Mouse (Mus musculus): ENCODE results near the gene Dhx30. TPM values are rescaled to one million over a fixed set of nuclear protein-coding genes. Genes with fewer than 3 reads are reported as not detected.
A peak's percentile ranks its signal among the peaks of the same experiment; 100 is the strongest.
"Not testable (repeated sequence)": the region's sequence is repeated elsewhere in the genome, so short reads cannot be mapped to it uniquely, and the experiment has no call there.

Gene Dhx30
- polyA plus RNA-seq, 1 experiment from 2014 or later: 200 TPM

- Histone ChIP-seq H3K27ac (peak overlapping the region; percentile 91), H3K27me3 (replicated peaks) (no peaks in the 10 kb centered on the region), H3K9me3 (no peaks in the 10 kb centered on the region), H3K4me1 (peaks cover 21% of the 10 kb centered on the region), H3K4me3 (peak overlapping the region; percentile 91), H3K36me3 (peaks cover 9% of the 10 kb centered on the region), H3K9ac (peak overlapping the region; percentile 94), H3K4me2 (replicated peaks) (peak overlapping the region; percentile 68)
- no peak for ATAC-seq (ENCODE audit: low FRiP score, low read depth)
- 33% methylated on average over 10 of the region's 10 CpGs for WGBS
Observed at GRCm38 (mm10) chr9:110130896-110131524, 13.4 kb upstream of the Dhx30 start.

- H3K27ac ChIP-seq; H3K9ac ChIP-seq; H3K9me3 ChIP-seq; H3K36me3 ChIP-seq; H3K27me3 ChIP-seq (replicated peaks); ATAC-seq (ENCODE audit: low FRiP score, low read depth); H3K4me1 ChIP-seq; H3K4me2 ChIP-seq (replicated peaks); H3K4me3 ChIP-seq: not testable (repeated sequence)
- WGBS: 46% methylated on average over 2 of the region's 2 CpGs
Observed at GRCm38 (mm10) chr9:110124008-110124540, 6.4 kb upstream of the Dhx30 start.

DNA sequence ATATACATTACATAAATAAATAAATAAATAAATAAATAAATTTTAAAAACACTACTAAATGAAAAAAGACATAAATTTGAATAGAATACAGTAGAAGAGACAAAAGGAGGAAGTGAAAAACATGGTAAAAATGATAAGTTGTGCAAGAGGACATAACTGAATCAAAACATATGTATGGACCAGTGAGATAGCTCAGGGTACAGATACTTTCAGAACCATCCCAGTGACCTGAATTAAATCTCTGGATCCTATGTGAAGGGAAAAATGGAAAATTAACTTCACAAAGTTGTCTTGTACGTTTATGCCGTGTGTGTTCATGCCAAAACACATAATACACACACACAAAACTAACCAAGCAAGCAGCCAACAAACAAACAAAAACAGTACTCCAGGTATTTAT lies 5.7 kb upstream of the Dhx30 start:
- no peaks in the 10 kb centered on the region for H3K36me3 ChIP-seq
- H3K9me3 ChIP-seq: no peaks in the 10 kb centered on the region
- H3K27ac ChIP-seq: no peak overlapping the region
- 87% methylated on average over 2 of the region's 2 CpGs for WGBS
- H3K4me1 ChIP-seq: peaks cover 5% of the 10 kb centered on the region
- H3K9ac ChIP-seq: no peak overlapping the region
- ATAC-seq (ENCODE audit: low FRiP score, low read depth): no peak
- no peaks in the 10 kb centered on the region for H3K27me3 ChIP-seq (replicated peaks)
- no peak overlapping the region for H3K4me2 ChIP-seq (replicated peaks)
- H3K4me3 ChIP-seq: no peak overlapping the region

DNA sequence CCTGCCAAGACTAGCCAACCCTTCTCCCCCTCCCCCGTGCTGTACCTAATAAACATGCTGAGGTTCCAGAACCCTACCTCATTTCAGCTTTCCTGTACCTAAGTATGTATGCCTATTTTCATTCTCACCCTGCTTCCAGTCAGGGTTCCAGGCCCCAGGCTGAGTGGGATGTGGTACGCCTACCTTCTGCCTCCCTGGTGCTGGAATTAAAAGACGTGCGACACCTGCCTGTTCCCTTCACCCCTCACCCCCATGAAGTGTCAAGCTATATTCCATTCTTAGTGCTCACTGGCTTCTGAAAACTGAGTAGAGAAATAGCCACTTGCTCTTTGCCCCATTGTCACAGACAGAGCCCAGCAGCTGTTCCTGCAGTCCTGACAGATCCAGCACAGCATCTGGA lies 3.8 kb upstream of the Dhx30 start:
- Histone ChIP-seq H3K36me3 (no peaks in the 10 kb centered on the region), H3K4me1 (peaks cover 8% of the 10 kb centered on the region), H3K27ac (no peak overlapping the region), H3K9ac (no peak overlapping the region), H3K4me2 (replicated peaks) (no peak overlapping the region), H3K27me3 (replicated peaks) (no peaks in the 10 kb centered on the region), H3K9me3 (no peaks in the 10 kb centered on the region), H3K4me3 (no peak overlapping the region)
- ATAC-seq (ENCODE audit: low FRiP score, low read depth): no peak
- WGBS: 81% methylated on average over 4 of the region's 4 CpGs

- peak overlapping the region; percentile 81 for H3K4me2 ChIP-seq (replicated peaks)
- H3K4me1 ChIP-seq: peaks cover 14% of the 10 kb centered on the region
- peak overlapping the region; percentile 84 for H3K4me3 ChIP-seq
- H3K27ac ChIP-seq: no peak overlapping the region
- WGBS: 61% methylated on average over 1 of the region's 1 CpGs
- ATAC-seq (ENCODE audit: low FRiP score, low read depth): no peak
- H3K9me3 ChIP-seq: no peaks in the 10 kb centered on the region
- H3K36me3 ChIP-seq: peaks cover 9% of the 10 kb centered on the region
- H3K27me3 ChIP-seq (replicated peaks): no peaks in the 10 kb centered on the region
- peak overlapping the region; percentile 94 for H3K9ac ChIP-seq
Observed at GRCm38 (mm10) chr9:110118249-110118648, 619 bp upstream of the Dhx30 start.

DNA sequence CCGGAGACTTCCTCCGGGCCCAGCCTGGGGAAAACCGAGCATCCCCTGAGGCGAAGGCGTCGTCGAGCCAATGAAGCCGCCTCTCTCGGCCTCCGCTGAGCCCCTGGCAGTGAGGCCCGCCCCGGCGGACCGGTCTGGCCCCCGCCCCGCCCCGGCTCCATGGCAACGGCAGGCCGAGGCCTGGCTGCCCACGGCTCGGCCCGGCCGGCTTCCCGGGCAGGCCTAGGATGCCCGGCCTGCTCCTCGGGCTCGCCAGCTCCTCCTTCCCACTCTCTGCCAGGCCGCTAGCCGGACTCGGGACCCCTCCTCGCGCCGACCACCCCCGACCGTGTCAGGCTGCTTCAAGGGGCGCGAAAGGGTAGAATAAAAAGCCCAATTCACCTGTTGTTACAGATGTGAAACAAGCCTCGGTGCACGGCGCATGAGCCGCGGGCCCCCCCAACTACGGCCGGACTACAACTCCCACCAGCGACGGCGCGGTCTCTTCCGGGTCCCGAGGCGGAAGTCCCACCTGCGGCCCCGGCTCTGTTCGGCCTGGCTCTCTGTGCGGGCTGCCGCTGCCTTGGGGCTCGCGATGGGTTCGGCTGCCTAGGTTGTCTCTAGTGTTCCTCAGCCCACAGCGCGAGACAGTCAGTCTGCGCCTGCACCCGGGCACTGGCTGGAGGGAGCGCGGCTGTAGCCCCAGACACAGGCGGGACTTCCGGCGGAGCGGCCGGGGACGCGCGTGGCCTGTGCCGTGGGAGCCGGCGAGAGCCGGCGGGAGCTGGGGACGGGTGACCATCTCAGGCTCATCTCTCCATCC lies 452 bp downstream of the Dhx30 start, which contains the start of gene Smarcc1:
TSS of gene Smarcc1 (plus strand) at position 732 of the 802 bp plus-strand sequence.
- peak; percentile 97 for ATAC-seq (ENCODE audit: low FRiP score, low read depth)
- peak within 1 kb of the TSS; percentile 81 for H3K4me2 ChIP-seq (replicated peaks)
- H3K9me3 ChIP-seq: no peaks in the 10 kb centered on the region
- peaks cover 14% of the 10 kb centered on the region for H3K4me1 ChIP-seq
- WGBS: under 1% methylated on average over 79 of the region's 79 CpGs
- H3K4me3 ChIP-seq: peak within 1 kb of the TSS; percentile 84
- H3K36me3 ChIP-seq: peaks cover 20% of the 10 kb centered on the region
- no peaks in the 10 kb centered on the region for H3K27me3 ChIP-seq (replicated peaks)
- H3K9ac ChIP-seq: peak within 1 kb of the TSS; percentile 94
- H3K27ac ChIP-seq: peak within 1 kb of the TSS; percentile 95

DNA sequence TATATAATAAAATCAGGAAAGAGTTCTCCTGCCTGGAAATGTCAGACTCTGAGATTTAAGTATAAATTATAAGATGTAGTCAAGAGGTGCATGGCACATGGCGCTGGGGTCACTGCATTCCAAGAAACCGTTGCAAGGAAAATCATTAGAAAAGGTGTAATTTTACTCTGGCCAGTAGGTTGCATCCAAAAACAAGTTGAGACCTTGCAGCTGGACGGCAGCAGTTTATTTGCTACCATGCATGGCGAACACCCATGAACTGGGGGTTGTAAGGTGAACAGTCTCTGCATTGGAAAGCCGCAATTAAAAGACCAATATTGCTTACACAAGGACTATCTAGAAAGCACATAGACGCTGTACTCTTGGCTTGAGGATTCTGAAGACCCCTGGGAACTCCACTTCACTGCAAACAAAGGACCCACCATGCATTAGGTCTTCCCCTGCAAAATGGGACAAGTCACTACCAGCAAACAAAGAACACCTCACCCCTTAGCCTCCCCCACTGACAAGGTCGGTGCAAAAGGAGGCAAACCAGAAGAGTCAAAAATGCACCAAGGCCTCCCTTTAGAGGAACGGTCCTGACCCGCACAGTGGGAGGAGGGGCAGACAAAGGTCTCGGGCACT lies 1.2 kb downstream of the Dhx30 start:
- no peak for ATAC-seq (ENCODE audit: low FRiP score, low read depth)
- H3K9ac ChIP-seq: peak overlapping the region; percentile 94
- peaks cover 14% of the 10 kb centered on the region for H3K4me1 ChIP-seq
- H3K27me3 ChIP-seq (replicated peaks): no peaks in the 10 kb centered on the region
- peak overlapping the region; percentile 84 for H3K4me3 ChIP-seq
- H3K9me3 ChIP-seq: no peaks in the 10 kb centered on the region
- 8% methylated on average over 10 of the region's 10 CpGs for WGBS
- peak overlapping the region; percentile 81 for H3K4me2 ChIP-seq (replicated peaks)
- peak overlapping the region; percentile 95 for H3K27ac ChIP-seq
- H3K36me3 ChIP-seq: peaks cover 27% of the 10 kb centered on the region

DNA sequence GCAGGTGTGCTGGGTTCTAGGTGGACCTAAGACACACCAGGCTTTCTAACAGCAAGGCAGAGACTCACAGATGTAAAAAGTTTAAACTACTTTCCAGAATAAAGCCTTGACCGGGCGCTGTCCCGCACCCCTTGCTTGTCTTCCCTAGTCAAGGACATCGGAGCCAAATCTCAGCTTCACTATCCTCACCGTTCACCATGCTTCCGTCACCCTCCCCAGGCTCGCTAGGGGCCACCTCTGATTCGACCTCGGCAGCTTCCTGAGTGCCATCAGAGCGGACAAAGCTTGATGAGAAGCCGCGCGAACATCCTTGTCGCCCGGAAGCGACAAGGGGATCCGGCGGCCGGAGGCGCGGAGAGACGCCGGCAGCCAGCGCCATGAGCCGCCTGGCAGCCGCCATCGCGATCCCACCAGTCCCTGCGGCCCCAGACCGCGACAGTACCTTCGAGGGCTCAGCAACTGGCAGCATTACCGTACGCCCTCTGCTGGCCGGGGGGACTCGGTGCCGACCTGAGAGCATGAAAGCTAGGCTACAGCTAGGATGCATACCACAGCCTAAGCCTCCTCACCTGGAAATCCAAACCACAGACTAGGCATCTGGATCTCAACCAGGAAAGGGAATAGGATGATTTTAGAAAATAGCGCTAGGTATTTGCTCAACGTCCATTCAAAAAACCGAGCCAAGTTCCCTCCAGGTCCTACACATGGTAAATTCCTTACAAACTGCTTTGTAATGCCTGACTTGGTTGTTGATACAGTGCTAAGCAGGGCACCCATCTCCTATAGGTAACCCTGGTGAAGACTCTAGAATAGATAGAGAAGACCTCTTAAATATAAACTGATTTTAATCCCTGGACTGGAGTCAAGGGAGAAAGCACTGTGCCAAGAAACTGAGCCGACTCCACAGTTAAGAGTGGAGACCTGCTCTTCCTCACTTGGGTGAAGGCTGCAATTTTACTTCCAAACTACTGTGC lies 16.7 kb downstream of the Dhx30 start:
- Histone ChIP-seq H3K27me3 (replicated peaks) (no peaks in the 10 kb centered on the region), H3K4me1 (peaks cover 7% of the 10 kb centered on the region; the same call in 1 of the 2 replicates), H3K4me2 (replicated peaks) (peak overlapping the region; percentile 89), H3K9ac (peak overlapping the region; percentile 85), H3K36me3 (peaks cover 73% of the 10 kb centered on the region), H3K9me3 (no peaks in the 10 kb centered on the region), H3K27ac (no peak overlapping the region), H3K4me3 (peak overlapping the region; percentile 83)
- WGBS: 3% methylated on average over 41 of the region's 41 CpGs
- ATAC-seq (ENCODE audit: low FRiP score, low read depth): peak; percentile 96

DNA sequence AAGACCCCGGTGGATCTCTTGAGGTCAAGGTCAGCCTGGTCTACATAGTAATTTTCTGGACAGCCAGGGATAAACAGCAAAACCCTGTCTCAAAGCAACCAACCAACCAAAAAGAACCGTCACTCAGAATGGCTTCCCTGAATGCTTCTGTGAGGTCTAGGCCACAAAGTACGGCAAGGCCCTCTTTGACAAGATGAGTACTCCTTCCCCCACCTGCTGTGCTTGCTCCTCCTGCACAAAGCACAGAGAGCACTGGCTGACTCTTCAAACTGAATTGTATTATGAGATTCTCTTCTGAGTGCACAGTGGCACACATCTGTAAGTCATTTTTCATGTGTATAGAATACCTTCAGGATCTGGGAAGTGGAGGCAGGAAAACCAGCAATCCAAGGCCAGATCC lies 19.8 kb downstream of the Dhx30 start:
- WGBS: 86% methylated on average over 3 of the region's 3 CpGs

DNA sequence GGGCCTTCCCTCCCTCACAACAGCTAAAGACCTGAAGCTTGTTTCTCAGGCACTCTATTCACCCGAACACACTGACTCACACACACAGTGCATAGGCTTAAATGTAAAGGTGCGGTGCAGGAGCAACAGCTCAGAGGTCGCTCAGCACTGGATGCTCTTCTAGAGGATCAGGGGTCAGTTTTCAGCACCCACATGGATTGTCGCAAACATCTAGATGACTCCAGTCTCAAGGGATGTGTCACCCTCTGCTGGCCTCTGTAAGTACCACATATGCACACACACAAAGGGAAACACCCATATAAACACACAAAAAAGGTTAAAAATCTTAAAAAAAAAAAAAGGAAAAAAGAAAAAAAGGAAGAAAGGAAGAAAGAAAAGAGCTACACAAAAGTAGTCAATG lies 22.9 kb downstream of the Dhx30 start:
- Histone ChIP-seq H3K27ac (no peak overlapping the region), H3K4me1 (no peaks in the 10 kb centered on the region), H3K27me3 (replicated peaks) (no peaks in the 10 kb centered on the region), H3K4me3 (no peak overlapping the region), H3K9ac (no peak overlapping the region), H3K4me2 (replicated peaks) (no peak overlapping the region), H3K36me3 (peaks cover 93% of the 10 kb centered on the region), H3K9me3 (no peaks in the 10 kb centered on the region)
- no peak for ATAC-seq (ENCODE audit: low FRiP score, low read depth)
- 95% methylated on average over 4 of the region's 4 CpGs for WGBS

More for the DNA sequence above, 19.8 kb downstream of the Dhx30 start:
- Histone ChIP-seq H3K4me1 (peaks cover 7% of the 10 kb centered on the region; the same call in 1 of the 2 replicates), H3K27ac (no peak overlapping the region), H3K9ac (no peak overlapping the region), H3K27me3 (replicated peaks) (no peaks in the 10 kb centered on the region), H3K4me3 (no peak overlapping the region), H3K4me2 (replicated peaks) (no peak overlapping the region), H3K36me3 (peaks cover 75% of the 10 kb centered on the region), H3K9me3 (no peaks in the 10 kb centered on the region)
- ATAC-seq (ENCODE audit: low FRiP score, low read depth): no peak

GRCm38 (mm10) chr9:110093303-110093702 lies 24.3 kb downstream of the Dhx30 start:
- H3K9me3 ChIP-seq: no peaks in the 10 kb centered on the region
- no peak overlapping the region for H3K9ac ChIP-seq
- no peaks in the 10 kb centered on the region for H3K27me3 ChIP-seq (replicated peaks)
- ATAC-seq (ENCODE audit: low FRiP score, low read depth): no peak
- no peak overlapping the region for H3K4me3 ChIP-seq
- no peaks in the 10 kb centered on the region for H3K4me1 ChIP-seq
- 88% methylated on average over 4 of the region's 4 CpGs for WGBS
- H3K36me3 ChIP-seq: peaks cover 91% of the 10 kb centered on the region
- H3K27ac ChIP-seq: no peak overlapping the region
- no peak overlapping the region for H3K4me2 ChIP-seq (replicated peaks)

All from neural tube, embryonic 12.5 days (tissue).